Mouse (Mus musculus) stomach, postnatal 0 days (tissue): ENCODE measurements around the gene Gon4l. TPM values are rescaled to one million over a fixed set of nuclear protein-coding genes. Genes with fewer than 3 reads are reported as not detected.
A peak's percentile ranks its signal among the peaks of the same experiment; 100 is the strongest.
"Not testable (repeated sequence)": the region's sequence is repeated elsewhere in the genome, so short reads cannot be mapped to it uniquely, and the experiment has no call there.

Source experiments
- ATAC-seq: fragments of 200-750 bp; cut with Nextera tagmentation; 2 replicates; pipeline ENCODE4 v1.8.0; 2017; ENCODE audit not compliant: low FRiP score, low TSS enrichment
- DNase-seq: peaks from one replicate; pipeline ENCODE4 v3.0.0-alpha.2; 2016; ENCODE audit warnings: low spot score
- H3K27ac ChIP-seq: fragments of 300-500 bp; sonication (generic); replicated peaks from 2 replicates; pipeline ENCODE4 v1.5.1; 2014; ENCODE audit warnings: mild to moderate bottlenecking, control low read depth
- H3K27me3 ChIP-seq: fragments of 300-500 bp; sonication (generic); 2 replicates; pipeline ENCODE4 v1.6.1; 2014; ENCODE audit warnings: low read length; ENCODE audit not compliant: control insufficient read depth, insufficient read depth
- H3K36me3 ChIP-seq: fragments of 300-500 bp; sonication (generic); 2 replicates; pipeline ENCODE4 v1.6.1; 2014; ENCODE audit warnings: low read length, mixed read lengths; ENCODE audit not compliant: control insufficient read depth, insufficient read depth
- H3K4me1 ChIP-seq: fragments of 300-500 bp; sonication (generic); replicated peaks from 2 replicates; pipeline ENCODE4 v1.6.1; 2014; ENCODE audit warnings: antibody characterized with exemption; ENCODE audit not compliant: control insufficient read depth, insufficient read depth
- H3K4me2 ChIP-seq: fragments of 300-500 bp; sonication (generic); replicated peaks from 2 replicates; pipeline ENCODE4 v1.6.1; 2014; ENCODE audit warnings: low read depth, mild to moderate bottlenecking, control low read depth, moderate library complexity
- H3K4me3 ChIP-seq: fragments of 300-500 bp; sonication (generic); 2 replicates; pipeline ENCODE4 v1.5.1; 2014; ENCODE audit warnings: low read depth, low read length, control low read depth
- H3K9ac ChIP-seq: fragments of 300-500 bp; sonication (generic); 2 replicates; pipeline ENCODE4 v1.6.1; 2014; ENCODE audit warnings: mild to moderate bottlenecking, low read length, control low read depth, mixed read lengths
- H3K9me3 ChIP-seq: fragments of 300-500 bp; sonication (generic); 2 replicates; pipeline ENCODE4 v1.6.1; 2016; ENCODE audit warnings: low read length; ENCODE audit not compliant: control insufficient read depth
- CTCF ChIP-seq: IDR thresholded peaks from 2 replicates; pipeline ENCODE4 v1.5.1; 2016; ENCODE audit warnings: antibody characterized with exemption, low read depth, mild to moderate bottlenecking, moderate library complexity
- EP300 ChIP-seq: optimal IDR thresholded peaks from 2 replicates; pipeline ENCODE3; 2016; ENCODE audit warnings: antibody characterized with exemption
- WGBS: fragments of 180-500 bp; shearing (Covaris S2); extraction: QIAGEN DNeasy Blood & Tissue Kit; methylation state at CpG from one replicate; pipeline ENCODE4 v1.1.7; 2014; 5-methylcytosine and 5-hydroxymethylcytosine counted together
- polyA plus RNA-seq: library from polyadenylated mRNA; unstranded; fragments of >200 nt; fragmentation: Nextera tagmentation; extraction: Ambion mirVana; gene quantifications from 2 replicates; pipeline ENCODE4 v1.2.1, GENCODE M21; 2015

Gene Gon4l
- 2.8 TPM in 2 replicates for polyA plus RNA-seq

DNA sequence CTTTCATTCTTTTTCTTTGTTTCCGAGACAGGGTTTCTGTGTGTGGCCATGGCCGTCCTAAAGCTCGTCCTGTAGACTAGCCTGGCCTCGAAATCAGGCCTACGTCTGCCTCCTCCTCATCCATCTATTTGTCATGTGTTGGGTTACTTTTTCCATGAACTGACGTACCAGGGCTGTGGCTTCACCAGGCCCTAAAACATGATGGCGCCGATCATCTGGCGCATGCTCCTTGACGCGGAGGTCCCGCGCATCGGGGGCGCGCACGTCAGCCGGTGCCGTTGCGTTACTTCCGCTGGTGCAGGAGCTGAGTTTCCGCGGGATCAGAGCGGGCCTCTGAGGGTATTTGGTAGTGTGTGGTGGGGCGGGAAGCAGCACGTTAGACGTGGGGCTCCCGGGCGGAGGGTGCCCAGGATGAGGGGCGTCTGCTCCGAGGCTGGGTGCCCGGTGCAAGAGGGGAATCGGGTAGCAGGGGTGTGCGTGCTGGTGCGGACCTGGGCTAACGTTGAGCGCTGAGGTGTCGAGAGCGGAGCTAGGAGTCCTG lies at the start of gene Gon4l:
Gon4l (plus strand) TSS at position 281 of the 541 bp plus-strand sequence.
- peak within 1 kb of the TSS; percentile 26; the same call in 1 of the 2 replicates for H3K4me3 ChIP-seq
- H3K9ac ChIP-seq, H3K4me1 ChIP-seq, H3K36me3 ChIP-seq, H3K27me3 ChIP-seq, H3K27ac ChIP-seq, H3K9me3 ChIP-seq: not testable (repeated sequence)
- H3K4me2 ChIP-seq = peak within 1 kb of the TSS; percentile 34
- 6% methylated on average over 16 of the region's 39 CpGs for WGBS
- DNase-seq (peak; percentile 44), ATAC-seq (peak; percentile 76)

DNA sequence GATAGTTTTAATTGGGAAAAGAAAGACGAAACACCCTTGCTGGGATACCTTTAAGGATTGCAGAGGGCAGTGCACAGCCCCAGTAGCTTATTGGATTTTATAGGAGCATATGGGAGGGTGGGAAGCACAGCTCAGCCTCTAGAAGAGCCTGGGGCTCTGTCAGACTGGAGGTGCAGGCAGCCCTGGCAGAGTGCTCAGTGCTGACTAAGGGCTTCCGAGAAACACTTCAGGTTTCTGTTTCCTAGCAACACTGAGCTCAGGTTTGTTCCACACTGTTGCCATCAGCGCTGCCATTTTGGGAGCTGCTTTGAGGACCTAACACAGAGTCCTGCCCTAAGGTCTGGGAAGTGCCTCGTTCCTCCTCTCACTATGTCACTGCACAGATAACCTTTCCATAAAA lies 48.7 kb upstream of the Gon4l start:
- WGBS = 82% methylated on average over 1 of the region's 4 CpGs
- ATAC-seq = peak; percentile 40; the same call in 1 of the 2 replicates
- DNase-seq, H3K4me3 ChIP-seq, H3K27ac ChIP-seq, H3K36me3 ChIP-seq, H3K9ac ChIP-seq, H3K4me1 ChIP-seq, H3K27me3 ChIP-seq, H3K9me3 ChIP-seq, H3K4me2 ChIP-seq: not testable (repeated sequence)

DNA sequence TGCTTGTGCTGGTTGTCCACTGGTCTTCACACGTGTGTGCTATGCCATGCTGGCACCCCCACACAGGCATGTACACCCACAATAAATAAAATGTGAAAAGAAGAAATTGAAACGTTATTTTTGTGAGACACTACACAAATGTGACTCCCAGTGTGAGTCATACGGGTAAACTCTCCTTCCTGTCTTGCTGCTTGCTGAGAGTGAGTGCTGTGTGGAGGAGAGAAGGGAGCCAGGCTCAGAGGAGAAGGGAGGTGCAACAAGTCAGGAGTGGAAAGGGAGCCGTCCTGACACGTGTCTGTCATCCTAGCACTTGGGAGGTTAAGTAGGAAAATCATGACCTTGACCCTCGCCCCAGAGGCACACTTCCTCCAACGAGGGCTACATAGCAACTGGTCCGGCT lies 48.2 kb upstream of the Gon4l start:
- H3K27ac ChIP-seq, H3K9me3 ChIP-seq, DNase-seq, H3K4me1 ChIP-seq, H3K27me3 ChIP-seq, H3K9ac ChIP-seq, H3K4me3 ChIP-seq, H3K4me2 ChIP-seq, H3K36me3 ChIP-seq: not testable (repeated sequence)
- ATAC-seq = peak; percentile 59
- no CpG with 5 or more reads among the region's 8 CpGs for WGBS

DNA sequence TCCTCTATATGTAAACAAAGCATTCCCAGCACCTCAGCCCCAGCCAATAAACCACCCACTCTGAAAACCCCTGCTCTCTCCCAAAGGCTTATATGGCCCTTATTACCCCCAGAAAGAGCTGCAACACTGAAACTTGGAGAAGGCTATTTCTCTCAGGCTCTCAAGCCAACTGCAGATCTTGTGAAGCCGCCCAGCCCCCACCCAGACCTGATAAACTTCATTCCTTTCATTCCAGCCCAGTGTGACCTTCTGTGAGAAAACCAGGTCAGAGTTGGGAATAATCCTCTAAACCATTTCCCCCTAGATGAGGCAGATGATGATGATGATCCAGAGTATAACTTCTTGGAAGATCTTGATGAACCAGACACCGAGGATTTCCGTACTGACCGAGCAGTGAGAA lies 47.0 kb upstream of the Gon4l start:
- not testable (repeated sequence) for ATAC-seq, H3K9me3 ChIP-seq, DNase-seq, H3K27me3 ChIP-seq, H3K9ac ChIP-seq, H3K4me1 ChIP-seq, H3K27ac ChIP-seq, H3K4me3 ChIP-seq, H3K36me3 ChIP-seq, H3K4me2 ChIP-seq
- no CpG with 5 or more reads among the region's 4 CpGs for WGBS

- not testable (repeated sequence) for H3K4me1 ChIP-seq, H3K4me3 ChIP-seq, DNase-seq, H3K4me2 ChIP-seq, H3K27ac ChIP-seq, ATAC-seq, H3K27me3 ChIP-seq, H3K9me3 ChIP-seq, H3K9ac ChIP-seq, H3K36me3 ChIP-seq
- 90% methylated on average over 6 of the region's 6 CpGs for WGBS
These were observed 37.5 kb upstream of the Gon4l start for GRCm38 (mm10) chr3:88797507-88797906.

DNA sequence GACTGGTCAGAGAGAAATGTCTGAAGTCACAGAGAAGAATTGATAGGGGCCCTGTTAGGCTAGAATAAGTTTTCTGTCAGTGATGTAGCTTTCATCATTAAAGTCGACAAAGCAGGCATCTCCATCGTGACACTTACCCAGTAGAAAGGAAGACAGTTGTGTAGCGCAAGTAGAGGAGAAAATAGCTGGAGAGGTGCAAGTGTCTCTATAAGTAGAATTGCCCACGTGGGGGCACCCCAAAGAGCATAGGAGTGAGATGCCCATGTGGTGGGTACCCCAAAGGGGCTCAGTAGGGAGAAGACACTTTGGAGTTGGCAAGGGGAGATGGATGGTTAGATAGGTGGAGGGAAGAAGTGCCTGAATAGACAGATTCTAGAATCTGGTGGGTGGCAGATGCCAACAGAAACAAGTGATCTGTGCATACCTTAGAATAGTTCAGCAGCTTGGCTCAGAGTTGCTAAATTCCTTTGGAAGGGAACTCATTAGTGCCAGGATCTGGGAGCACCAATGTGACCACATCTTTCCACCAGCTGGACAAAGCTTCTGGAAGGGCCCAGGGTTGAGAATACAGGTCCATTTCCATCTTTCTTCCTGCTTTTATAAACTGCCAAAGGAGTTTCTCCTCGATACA lies 31.0 kb upstream of the Gon4l start:
- no peaks in the 10 kb centered on the region for H3K4me1 ChIP-seq
- H3K4me2 ChIP-seq = no peak overlapping the region
- ATAC-seq = no peak
- 92% methylated on average over 5 of the region's 5 CpGs for WGBS
- TF ChIP-seq EP300 (no peak), CTCF (no peak)
- H3K27ac ChIP-seq = no peak overlapping the region
- no peak overlapping the region for H3K4me3 ChIP-seq
- no peaks in the 10 kb centered on the region for H3K9me3 ChIP-seq
- DNase-seq = no peak
- H3K27me3 ChIP-seq = no peaks in the 10 kb centered on the region
- no peak overlapping the region for H3K9ac ChIP-seq
- no peaks in the 10 kb centered on the region for H3K36me3 ChIP-seq
